Mouse (Mus musculus) activated CD4-positive, CD25-positive, alpha-beta regulatory T cell, adult 4 months (primary cell): ENCODE data around the gene Mff. TPM values are rescaled to one million over a fixed set of nuclear protein-coding genes. Genes with fewer than 3 reads are reported as not detected.
A peak's percentile ranks its signal among the peaks of the same experiment; 100 is the strongest.

Experiments used
- ATAC-seq: one replicate; pipeline ENCODE4 v1.8.0; 2017
- polyA plus RNA-seq, 2 experiments: library from polyadenylated mRNA; unstranded; fragments of 100-300 nt; shearing (Covaris generic); gene quantifications; one replicate each; pipeline ENCODE4 v1.2.1; 2017

Mff gene
- polyA plus RNA-seq, 2 experiments from 2014 or later: 94.7 to 117 TPM

- no peak for ATAC-seq
These were observed 47.7 kb downstream of the Mff start for GRCm38 (mm10) chr1:82772428-82772827.

- no peak for ATAC-seq
These were observed 48.5 kb downstream of the Mff start for GRCm38 (mm10) chr1:82773208-82773607.

- ATAC-seq: no peak
These were observed 50.6 kb downstream of the Mff start for GRCm38 (mm10) chr1:82775293-82775692.

GRCm38 (mm10) chr1:82779388-82779966 lies 54.8 kb downstream of the Mff start:
- ATAC-seq: no peak

GRCm38 (mm10) chr1:82783559-82783958 lies 58.9 kb downstream of the Mff start:
- no peak for ATAC-seq

- no peak for ATAC-seq
These were observed 60.9 kb downstream of the Mff start for GRCm38 (mm10) chr1:82785546-82785945.

GRCm38 (mm10) chr1:82787414-82787813 lies 62.7 kb downstream of the Mff start:
- peak; percentile 57 for ATAC-seq

- ATAC-seq: no peak
These were observed 63.4 kb downstream of the Mff start for GRCm38 (mm10) chr1:82788070-82788469.

GRCm38 (mm10) chr1:82791105-82791504 lies 66.4 kb downstream of the Mff start:
- no peak for ATAC-seq

- no peak for ATAC-seq
These were observed 67.5 kb downstream of the Mff start for GRCm38 (mm10) chr1:82792238-82792637.

- ATAC-seq: no peak
These were observed 68.4 kb downstream of the Mff start for GRCm38 (mm10) chr1:82793110-82793509.

- no peak for ATAC-seq
These were observed 69.3 kb downstream of the Mff start for GRCm38 (mm10) chr1:82793986-82794385.

- ATAC-seq: peak; percentile 56
These were observed 70.5 kb downstream of the Mff start for GRCm38 (mm10) chr1:82795211-82795610.

GRCm38 (mm10) chr1:82795702-82796443 lies 71.2 kb downstream of the Mff start:
- peak; percentile 67 for ATAC-seq

- no peak for ATAC-seq
These were observed 72.4 kb downstream of the Mff start for GRCm38 (mm10) chr1:82797088-82797487.

GRCm38 (mm10) chr1:82798304-82798703 lies 73.6 kb downstream of the Mff start:
- no peak for ATAC-seq

GRCm38 (mm10) chr1:82798922-82799321 lies 74.2 kb downstream of the Mff start:
- ATAC-seq: no peak

- no peak for ATAC-seq
These were observed 76.6 kb downstream of the Mff start for GRCm38 (mm10) chr1:82801105-82801783.

Other genes starting within 250 kb of the Mff start
- gene Col4a4, start 138.0 kb upstream of the Mff start, polyA plus RNA-seq: under 1 TPM; 0.11 to 0.12 TPM
- under 1 TPM in 1 of 2 experiments, not detected in 1; 0.05 TPM for gene Col4a3, start 138.0 kb upstream of the Mff start, polyA plus RNA-seq
- gene Tm4sf20, start 43.6 kb downstream of the Mff start, polyA plus RNA-seq: under 1 TPM in 1 of 2 experiments, not detected in 1; 0.81 TPM
- not detected for gene Gm47791, start 46.4 kb downstream of the Mff start, polyA plus RNA-seq
- 10 to 100 TPM; 37.1 to 42.3 TPM for gene Agfg1, start 114.6 kb downstream of the Mff start, polyA plus RNA-seq
- 1 to 10 TPM; 1.6 to 2.5 TPM for gene A030005L19Rik, start 188.4 kb downstream of the Mff start, polyA plus RNA-seq
- gene A030014E15Rik, start 200.0 kb downstream of the Mff start, polyA plus RNA-seq: not detected
- not detected for gene Gm6217, start 206.5 kb downstream of the Mff start, polyA plus RNA-seq
- not detected for gene A030003K21Rik, start 218.5 kb downstream of the Mff start, polyA plus RNA-seq
- not detected for gene Gm7544, start 231.1 kb downstream of the Mff start, polyA plus RNA-seq
- not detected for gene Gm47955, start 235.4 kb downstream of the Mff start, polyA plus RNA-seq